Mouse (Mus musculus): ENCODE data around the gene Trim80.

- TF ChIP-seq CTCF (IDR thresholded peaks at IDR 0.05; ENCODE audit: low read depth, low read length) (no peak), POLR2A (IDR thresholded peaks at IDR 0.05; ENCODE audit: borderline replicate concordance, low read depth, low read length) (no peak)
Observed at GRCm38 (mm10) chr11:115432814-115433213, 7.5 kb upstream of the Trim80 start.
